Mouse (Mus musculus): ENCODE data around the gene Tectb.

DNA sequence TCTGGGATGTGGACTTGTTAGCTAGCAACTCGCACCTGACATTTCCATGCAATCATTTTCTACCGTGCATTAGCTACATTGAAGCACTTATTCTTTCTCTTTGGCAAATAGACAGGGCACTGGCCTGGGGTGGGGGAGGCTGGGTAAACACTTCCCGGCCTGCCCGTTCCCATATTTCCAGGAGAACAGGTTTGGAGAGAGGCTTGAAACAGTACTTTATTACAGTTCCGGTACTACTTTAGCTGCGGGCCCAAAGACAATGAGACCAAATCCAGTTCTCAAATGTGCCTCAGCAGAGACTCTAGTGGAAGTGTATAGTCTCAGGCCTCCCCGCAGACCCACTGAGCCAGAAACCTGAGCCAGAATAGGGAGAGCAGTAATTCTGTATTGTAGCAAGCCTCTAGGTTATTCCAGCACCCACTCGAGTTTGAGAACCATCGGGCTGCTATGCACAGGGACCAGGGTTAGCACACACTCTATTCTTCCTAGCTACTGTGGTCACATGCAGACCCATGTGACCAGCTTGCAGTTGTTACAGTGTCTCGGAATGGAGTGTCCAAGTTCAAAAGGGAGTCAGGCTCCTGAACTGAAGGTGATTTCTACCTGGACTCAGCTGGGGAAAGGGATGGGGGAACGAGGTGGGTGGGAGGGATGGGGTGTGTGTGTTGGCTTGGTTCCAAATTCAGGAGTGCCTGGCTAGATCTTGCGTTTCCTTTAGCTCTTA lies 33.2 kb downstream of the Tectb start:
- TF ChIP-seq POLR2A (IDR thresholded peaks at IDR 0.05; ENCODE audit: borderline replicate concordance, control insufficient read depth, low read depth, low read length) (no peak), CTCF (IDR thresholded peaks at IDR 0.05; ENCODE audit: control insufficient read depth, insufficient read depth, low read length) (no peak)

Data from bone marrow, adult 2 months (tissue).